Mouse (Mus musculus): ENCODE measurements around the gene Samd3. TPM values are rescaled to one million over a fixed set of nuclear protein-coding genes. Genes with fewer than 3 reads are reported as not detected.

Samd3 gene
- total RNA-seq, 2 experiments from 2014 or later = 1.7 to 4.6 TPM

DNA sequence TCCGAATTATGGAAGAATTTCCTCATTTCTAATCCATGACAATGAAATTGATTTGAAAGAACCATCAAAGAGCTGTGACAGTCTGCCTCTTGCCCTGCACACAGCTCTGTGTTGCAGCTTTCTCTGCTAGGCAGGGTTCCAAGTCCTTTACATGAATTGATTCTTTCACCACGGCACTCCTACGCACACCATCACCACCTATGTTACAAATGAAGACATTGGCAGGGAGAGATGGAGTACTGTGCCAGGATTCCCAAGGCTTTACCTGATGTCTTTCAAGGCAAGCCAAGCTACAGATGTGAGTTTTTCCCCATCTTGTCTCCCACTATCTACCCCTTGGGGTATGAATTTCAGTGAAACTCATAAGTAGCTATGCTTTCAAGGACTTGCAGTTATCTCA, 67.7 kb downstream of the Samd3 start:
- DNase-seq (ENCODE audit: low spot score in 2 of 2) = peak; percentile 54 to 82
- intact Hi-C loops (cut with DNase I) = no loop called here

DNA sequence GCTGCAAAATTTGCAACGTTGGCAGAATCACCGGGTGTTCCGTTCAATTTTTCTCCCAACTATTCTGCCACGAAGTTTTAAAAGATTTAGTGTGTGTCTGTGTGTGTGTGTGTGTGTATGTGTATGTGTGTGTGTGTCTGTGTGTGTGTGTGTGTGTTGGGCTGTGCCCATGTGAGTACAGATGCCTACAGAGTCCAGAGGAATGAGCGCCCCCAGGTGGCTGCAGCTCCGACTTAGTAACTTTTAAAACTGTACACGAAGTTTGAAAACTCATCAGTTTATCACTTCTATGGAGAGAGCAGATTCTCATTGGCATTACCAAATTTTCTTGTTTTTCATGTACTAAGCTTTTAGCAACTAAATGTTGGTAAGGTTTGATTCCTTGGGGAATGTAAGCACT, 68.1 kb downstream of the Samd3 start:
- DNase-seq (ENCODE audit: low spot score in 2 of 2) = no peak

GRCm38 (mm10) chr10:26302336-26302735, 72.8 kb downstream of the Samd3 start:
- peak; percentile 26 to 66 for DNase-seq (ENCODE audit: low spot score in 2 of 2)

More for the DNA sequence above, 68.1 kb downstream of the Samd3 start:
- intact Hi-C loops (cut with DNase I) = no loop called here

GRCm38 (mm10) chr10:26303485-26303884, 74.0 kb downstream of the Samd3 start:
- DNase-seq (ENCODE audit: low spot score in 2 of 2) = no peak
- intact Hi-C loops (cut with DNase I) = loop anchor here (5.0 kb wide), 1 partner anchor 61 kb away; no protein-coding TSS in a partner anchor

More at GRCm38 (mm10) chr10:26302336-26302735, 72.8 kb downstream of the Samd3 start:
- intact Hi-C loops (cut with DNase I) = loop anchor here (5.0 kb wide), 1 partner anchor 60 kb away; no protein-coding TSS in a partner anchor

DNA sequence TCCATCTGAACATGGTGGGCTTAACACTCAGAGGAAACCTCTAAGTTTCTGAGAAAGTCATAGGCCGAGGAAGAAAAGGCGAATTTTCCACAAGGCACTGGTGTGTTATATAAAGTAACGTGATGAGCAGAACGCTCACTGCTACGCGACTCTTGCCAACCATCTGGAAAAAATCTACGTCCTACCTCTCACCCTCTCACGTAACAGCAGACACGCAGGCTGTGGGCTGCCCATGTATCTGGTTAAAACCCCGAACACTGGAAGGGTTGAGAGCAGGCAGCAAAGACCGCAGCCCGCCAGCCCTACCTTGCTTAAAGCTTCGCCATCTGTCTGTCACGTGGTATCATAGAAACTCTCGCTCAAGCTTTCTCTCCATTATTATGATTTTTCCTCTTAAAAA, 84.8 kb downstream of the Samd3 start:
- intact Hi-C loops (cut with DNase I) = no loop called here

GRCm38 (mm10) chr10:26320679-26321078, 91.2 kb downstream of the Samd3 start:
- intact Hi-C loops (cut with DNase I) = no loop called here
- DNase-seq (ENCODE audit: low spot score in 2 of 2) = no peak

More for the DNA sequence above, 84.8 kb downstream of the Samd3 start:
- peak; percentile 13 to 76 for DNase-seq (ENCODE audit: low spot score in 2 of 2)

Other genes with a start within 250 kb of the Samd3 start
- 1 to 10 TPM in 1 of 2 experiments, under 1 TPM in 1; 0.60 to 1.8 TPM for gene Gm9767, start 151.5 kb upstream of the Samd3 start, total RNA-seq (2021)
- 10 to 100 TPM; 16.2 to 23.9 TPM for gene Tmem200a, start 150.7 kb upstream of the Samd3 start, total RNA-seq (2021)
- gene L3mbtl3, start 146.3 kb downstream of the Samd3 start, total RNA-seq (2021) = 10 to 100 TPM; 26.4 to 28.0 TPM